In the genomic region with DNA sequence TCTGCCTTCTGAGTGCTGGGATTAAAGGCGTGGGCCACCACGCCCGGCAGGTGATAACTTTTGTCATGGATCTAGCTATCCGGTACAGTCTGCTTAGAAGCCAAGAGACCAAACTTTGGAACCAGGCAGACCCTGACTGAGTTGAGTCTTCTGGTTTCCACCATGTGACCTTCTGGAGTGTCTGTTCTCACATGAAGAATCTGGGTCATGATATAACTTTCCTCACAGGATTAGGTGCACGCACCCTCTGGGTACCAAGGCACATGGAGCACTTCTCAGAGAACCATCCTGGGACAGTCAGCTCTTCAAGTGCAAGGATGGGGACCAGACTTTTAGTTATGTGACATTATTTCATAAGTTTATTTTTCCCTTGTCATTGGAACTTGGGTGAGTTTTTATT, we compare ENCODE assay signal across 8 mouse cellular contexts. TPM values are rescaled to one million over a fixed set of nuclear protein-coding genes. Genes with fewer than 3 reads are reported as not detected.
DNase-seq lines count a peak whose midpoint lies in the region; ATAC-seq and TF ChIP-seq lines count a peak whose summit lies in the region.

No protein-coding gene starts in this region.

- H3K4me1 ChIP-seq in kidney, embryonic 15.5 days: peaks cover 51% of the 10 kb centered on the region
- peaks cover 38% of the 10 kb centered on the region for H3K4me1 ChIP-seq in embryonic facial prominence, embryonic 12.5 days
- peaks cover 31% of the 10 kb centered on the region for H3K4me1 ChIP-seq in intestine, embryonic 14.5 days (replicated peaks; ENCODE audit: control insufficient read depth, insufficient read depth, low read length)
- H3K4me1 ChIP-seq in midbrain, postnatal 0 days (ENCODE audit: insufficient read depth, low read length): peaks cover 13% of the 10 kb centered on the region

- no peak overlapping the region for H3K9ac ChIP-seq in kidney, embryonic 15.5 days
- 0 out of 2 replicates have a peak overlapping the region, but pooled peaks have one; percentile 90 for H3K9ac ChIP-seq in embryonic facial prominence, embryonic 12.5 days
- peak overlapping the region; percentile 93 for H3K9ac ChIP-seq in intestine, embryonic 14.5 days (ENCODE audit: low read length)
- H3K9ac ChIP-seq in midbrain, postnatal 0 days (replicated peaks; ENCODE audit: low read length, poor library complexity, severe bottlenecking): no peak overlapping the region

- DNase-seq in kidney, adult 18-20 months: no peak
- DNase-seq in intestine, embryonic 14.5 days (ENCODE audit: low spot score): no peak
- no peak for DNase-seq in midbrain, postnatal 0 days (ENCODE audit: low spot score)
- DNase-seq in right cerebral cortex, postnatal 14 days: no peak
- DNase-seq in cerebellum, adult 9-10 months: no peak

- peak overlapping the region; percentile 82 for H3K4me2 ChIP-seq in kidney, embryonic 15.5 days
- H3K4me2 ChIP-seq in embryonic facial prominence, embryonic 12.5 days (replicated peaks): peak overlapping the region; percentile 79
- H3K4me2 ChIP-seq in intestine, embryonic 14.5 days (ENCODE audit: low read length): peak overlapping the region; percentile 96
- H3K4me2 ChIP-seq in midbrain, postnatal 0 days (ENCODE audit: low read depth, low read length, poor library complexity, severe bottlenecking): peak overlapping the region; percentile 91

- H3K9me3 ChIP-seq in kidney, embryonic 15.5 days (replicated peaks): no peaks in the 10 kb centered on the region
- no peaks in the 10 kb centered on the region for H3K9me3 ChIP-seq in embryonic facial prominence, embryonic 12.5 days
- no peaks in the 10 kb centered on the region for H3K9me3 ChIP-seq in intestine, embryonic 14.5 days (ENCODE audit: control insufficient read depth, low read length)
- H3K9me3 ChIP-seq in midbrain, postnatal 0 days (ENCODE audit: low read length): no peaks in the 10 kb centered on the region

- no peaks in the 10 kb centered on the region for H3K36me3 ChIP-seq in kidney, embryonic 15.5 days
- H3K36me3 ChIP-seq in embryonic facial prominence, embryonic 12.5 days: no peaks in the 10 kb centered on the region
- H3K36me3 ChIP-seq in intestine, embryonic 14.5 days (ENCODE audit: control insufficient read depth, insufficient read depth, low read length): no peaks in the 10 kb centered on the region
- no peaks in the 10 kb centered on the region for H3K36me3 ChIP-seq in midbrain, postnatal 0 days (ENCODE audit: insufficient read depth, low read length)

- 92% methylated on average over 5 of the region's 5 CpGs for WGBS in kidney, embryonic 15.5 days
- 89% methylated on average over 5 of the region's 5 CpGs for WGBS in embryonic facial prominence, embryonic 12.5 days
- WGBS in intestine, embryonic 14.5 days: 87% methylated on average over 5 of the region's 5 CpGs
- 86% methylated on average over 5 of the region's 5 CpGs for WGBS in midbrain, postnatal 0 days

- peak overlapping the region; percentile 87 for H3K4me3 ChIP-seq in kidney, embryonic 15.5 days (replicated peaks)
- peak overlapping the region; percentile 73 for H3K4me3 ChIP-seq in embryonic facial prominence, embryonic 12.5 days
- peak overlapping the region; percentile 63 for H3K4me3 ChIP-seq in intestine, embryonic 14.5 days (ENCODE audit: low read depth, low read length)
- H3K4me3 ChIP-seq in midbrain, postnatal 0 days (ENCODE audit: low read depth, low read length): no peak overlapping the region; the same call in 1 of the 2 replicates

- ATAC-seq in kidney, embryonic 15.5 days (replicated peaks; ENCODE audit: low FRiP score): no peak
- no peak for ATAC-seq in embryonic facial prominence, embryonic 12.5 days (ENCODE audit: insufficient number of reproducible peaks, insufficient read depth, low FRiP score, low TSS enrichment)
- ATAC-seq in intestine, embryonic 14.5 days (replicated peaks; ENCODE audit: low FRiP score, low TSS enrichment, low read depth): no peak
- ATAC-seq in midbrain, postnatal 0 days (ENCODE audit: low FRiP score): no peak
- ATAC-seq in megakaryocyte, adult 5-6 weeks (ENCODE audit: poor library complexity, severe bottlenecking): no peak

- no peak for TF ChIP-seq CTCF in midbrain, postnatal 0 days (IDR thresholded peaks at IDR 0.05)

- no peaks in the 10 kb centered on the region for H3K27me3 ChIP-seq in kidney, embryonic 15.5 days
- H3K27me3 ChIP-seq in embryonic facial prominence, embryonic 12.5 days: no peaks in the 10 kb centered on the region
- no peaks in the 10 kb centered on the region for H3K27me3 ChIP-seq in intestine, embryonic 14.5 days (replicated peaks; ENCODE audit: control insufficient read depth, insufficient read depth, low read length)
- no peaks in the 10 kb centered on the region for H3K27me3 ChIP-seq in midbrain, postnatal 0 days (ENCODE audit: insufficient read depth, low read length)

- H3K27ac ChIP-seq in kidney, embryonic 15.5 days: peak overlapping the region; percentile 41; the same call in 1 of the 2 replicates
- H3K27ac ChIP-seq in embryonic facial prominence, embryonic 12.5 days: peak overlapping the region; percentile 95
- peak overlapping the region; percentile 92; the same call in 1 of the 2 replicates for H3K27ac ChIP-seq in intestine, embryonic 14.5 days (ENCODE audit: low read depth)
- H3K27ac ChIP-seq in midbrain, postnatal 0 days (ENCODE audit: low read depth, low read length): no peak overlapping the region

RNA-seq across cellular contexts. Expression of a gene that starts 51.4 kb away (rescaled TPM):
- 0.08 TPM in 1 of 2 replicates, not detected in the other for polyA plus RNA-seq in kidney, embryonic 15.5 days (2015; fragmentation: Nextera tagmentation; extraction: Ambion mirVana)
- polyA plus RNA-seq in embryonic facial prominence, embryonic 12.5 days (2016; fragmentation: Nextera tagmentation; extraction: Ambion mirVana): 0.15 and 0.18 TPM in 2 replicates
- polyA plus RNA-seq in intestine, embryonic 14.5 days (2014; fragmentation: Nextera tagmentation; extraction: Ambion mirVana): 0.05 TPM in 1 of 2 replicates, not detected in the other
- total RNA-seq in midbrain, postnatal 0 days (2014; rRNA removed): 0.19 TPM in 1 of 2 replicates, not detected in the other
- polyA plus RNA-seq in midbrain, postnatal 0 days (2015; fragmentation: Nextera tagmentation; extraction: Ambion mirVana): 0.07 and 0.20 TPM in 2 replicates
- 0.57 and 0.65 TPM in 2 replicates for total RNA-seq in megakaryocyte, adult 5-6 weeks (2015)
- 0.04 and 0.29 TPM in 2 replicates for total RNA-seq in megakaryocyte, adult 5-6 weeks (2017)

Comparison
In these comparisons a context has a peak if more than half of its experiments do, and no peak if none do; other contexts are left out.
1. H3K9ac ChIP-seq: peak in embryonic facial prominence, embryonic 12.5 days (single experiment) and intestine, embryonic 14.5 days (single experiment); none in kidney, embryonic 15.5 days (single experiment) and midbrain, postnatal 0 days (single experiment).
2. Peak in every context shown above with its lines, with median percentiles within 50 percentile points of each other: H3K4me2 ChIP-seq.